Mouse (Mus musculus): Measurements from ENCODE around the gene Irak1bp1. TPM values are rescaled to one million over a fixed set of nuclear protein-coding genes. Genes with fewer than 3 reads are reported as not detected.
A peak's percentile ranks its signal among the peaks of the same experiment; 100 is the strongest.

Irak1bp1 gene
- total and polyA plus RNA-seq, 2 experiments = 1.3 to 1.6 TPM

GRCm38 (mm10) chr9:82861775-82862430, 32.6 kb downstream of the Irak1bp1 start:
- H3K4me3 ChIP-seq (ENCODE audit: insufficient read depth, low read depth, low read length) = no peak overlapping the region
- no peak overlapping the region for H3K27ac ChIP-seq (replicated peaks; ENCODE audit: insufficient read depth, low read depth, low read length)
- H3K4me1 ChIP-seq (ENCODE audit: control insufficient read depth, insufficient read depth, low read length) = peaks cover 6% of the 10 kb centered on the region; the same call in 1 of the 2 replicates
- TF ChIP-seq CTCF (IDR thresholded peaks at IDR 0.05; ENCODE audit: low read depth, low read length) (no peak), POLR2A (IDR thresholded peaks at IDR 0.05; ENCODE audit: extremely low read depth, insufficient read depth, low read length) (no peak)
- WGBS = 90% methylated on average over 3 of the region's 3 CpGs
- no peak overlapping the region for H3K9ac ChIP-seq (ENCODE audit: low read depth, low read length)
- peak; percentile 9 for DNase-seq (ENCODE audit: extremely low read depth, low read depth, low spot score)
- no peaks in the 10 kb centered on the region; the same call in 1 of the 2 replicates for H3K36me3 ChIP-seq (ENCODE audit: control insufficient read depth, insufficient read depth, low read length)
- no peaks in the 10 kb centered on the region for H3K27me3 ChIP-seq (ENCODE audit: control insufficient read depth, insufficient read depth, low read length)
- no peaks in the 10 kb centered on the region for H3K79me2 ChIP-seq (ENCODE audit: control insufficient read depth, insufficient read depth, low read length)

- peak; percentile 94 for DNase-seq (ENCODE audit: extremely low read depth, low read depth, low spot score)
- Histone ChIP-seq H3K79me2 (ENCODE audit: control insufficient read depth, insufficient read depth, low read length) (no peaks in the 10 kb centered on the region), H3K9ac (ENCODE audit: low read depth, low read length) (no peak overlapping the region), H3K27ac (replicated peaks; ENCODE audit: insufficient read depth, low read depth, low read length) (peak overlapping the region; percentile 31; the same call in 1 of the 2 replicates), H3K27me3 (ENCODE audit: control insufficient read depth, insufficient read depth, low read length) (no peaks in the 10 kb centered on the region), H3K4me3 (ENCODE audit: insufficient read depth, low read depth, low read length) (no peak overlapping the region; the same call in 1 of the 2 replicates), H3K4me1 (ENCODE audit: control insufficient read depth, insufficient read depth, low read length) (peaks cover 10% of the 10 kb centered on the region; the same call in 1 of the 2 replicates), H3K36me3 (ENCODE audit: control insufficient read depth, insufficient read depth, low read length) (peaks cover 3% of the 10 kb centered on the region)
- 25% methylated on average over 1 of the region's 1 CpGs for WGBS
- TF ChIP-seq POLR2A (IDR thresholded peaks at IDR 0.05; ENCODE audit: extremely low read depth, insufficient read depth, low read length) (no peak), CTCF (IDR thresholded peaks at IDR 0.05; ENCODE audit: low read depth, low read length) (no peak)
Measured at GRCm38 (mm10) chr9:82866121-82866520, 36.8 kb downstream of the Irak1bp1 start.

GRCm38 (mm10) chr9:82867698-82868097, 38.4 kb downstream of the Irak1bp1 start:
- Histone ChIP-seq H3K27me3 (ENCODE audit: control insufficient read depth, insufficient read depth, low read length) (no peaks in the 10 kb centered on the region), H3K36me3 (ENCODE audit: control insufficient read depth, insufficient read depth, low read length) (peaks cover 11% of the 10 kb centered on the region), H3K27ac (replicated peaks; ENCODE audit: insufficient read depth, low read depth, low read length) (peak overlapping the region; percentile 19; the same call in 1 of the 2 replicates), H3K79me2 (ENCODE audit: control insufficient read depth, insufficient read depth, low read length) (no peaks in the 10 kb centered on the region), H3K9ac (ENCODE audit: low read depth, low read length) (no peak overlapping the region), H3K4me1 (ENCODE audit: control insufficient read depth, insufficient read depth, low read length) (peaks cover 10% of the 10 kb centered on the region; the same call in 1 of the 2 replicates), H3K4me3 (ENCODE audit: insufficient read depth, low read depth, low read length) (no peak overlapping the region)
- no peak for TF ChIP-seq CTCF (IDR thresholded peaks at IDR 0.05; ENCODE audit: low read depth, low read length)
- TF ChIP-seq POLR2A (IDR thresholded peaks at IDR 0.05; ENCODE audit: extremely low read depth, insufficient read depth, low read length) = no peak
- WGBS = 13% methylated on average over 3 of the region's 3 CpGs
- peak; percentile 98 for DNase-seq (ENCODE audit: extremely low read depth, low read depth, low spot score)

- Histone ChIP-seq H3K27me3 (ENCODE audit: control insufficient read depth, insufficient read depth, low read length) (no peaks in the 10 kb centered on the region), H3K4me1 (ENCODE audit: control insufficient read depth, insufficient read depth, low read length) (no peaks in the 10 kb centered on the region), H3K79me2 (ENCODE audit: control insufficient read depth, insufficient read depth, low read length) (no peaks in the 10 kb centered on the region; the same call in 1 of the 2 replicates), H3K4me3 (ENCODE audit: insufficient read depth, low read depth, low read length) (no peak overlapping the region), H3K36me3 (ENCODE audit: control insufficient read depth, insufficient read depth, low read length) (peaks cover 44% of the 10 kb centered on the region), H3K9ac (ENCODE audit: low read depth, low read length) (no peak overlapping the region), H3K27ac (replicated peaks; ENCODE audit: insufficient read depth, low read depth, low read length) (no peak overlapping the region)
- TF ChIP-seq CTCF (IDR thresholded peaks at IDR 0.05; ENCODE audit: low read depth, low read length) (no peak), POLR2A (IDR thresholded peaks at IDR 0.05; ENCODE audit: extremely low read depth, insufficient read depth, low read length) (no peak)
- WGBS = 38% methylated on average over 1 of the region's 1 CpGs
- DNase-seq (ENCODE audit: extremely low read depth, low read depth, low spot score) = peak; percentile 21
Measured at GRCm38 (mm10) chr9:82877078-82877477, 47.7 kb downstream of the Irak1bp1 start.

- TF ChIP-seq POLR2A (IDR thresholded peaks at IDR 0.05; ENCODE audit: extremely low read depth, insufficient read depth, low read length) = no peak
- no peak for TF ChIP-seq CTCF (IDR thresholded peaks at IDR 0.05; ENCODE audit: low read depth, low read length)
- Histone ChIP-seq H3K36me3 (ENCODE audit: control insufficient read depth, insufficient read depth, low read length) (peaks cover 50% of the 10 kb centered on the region), H3K79me2 (ENCODE audit: control insufficient read depth, insufficient read depth, low read length) (no peaks in the 10 kb centered on the region; the same call in 1 of the 2 replicates), H3K4me3 (ENCODE audit: insufficient read depth, low read depth, low read length) (no peak overlapping the region), H3K27ac (replicated peaks; ENCODE audit: insufficient read depth, low read depth, low read length) (no peak overlapping the region), H3K9ac (ENCODE audit: low read depth, low read length) (no peak overlapping the region), H3K4me1 (ENCODE audit: control insufficient read depth, insufficient read depth, low read length) (no peaks in the 10 kb centered on the region), H3K27me3 (ENCODE audit: control insufficient read depth, insufficient read depth, low read length) (no peaks in the 10 kb centered on the region)
- DNase-seq (ENCODE audit: extremely low read depth, low read depth, low spot score) = no peak
Measured at GRCm38 (mm10) chr9:82884177-82884576, 54.8 kb downstream of the Irak1bp1 start.

- Histone ChIP-seq H3K27ac (replicated peaks; ENCODE audit: insufficient read depth, low read depth, low read length) (no peak overlapping the region), H3K4me1 (ENCODE audit: control insufficient read depth, insufficient read depth, low read length) (no peaks in the 10 kb centered on the region), H3K27me3 (ENCODE audit: control insufficient read depth, insufficient read depth, low read length) (no peaks in the 10 kb centered on the region), H3K9ac (ENCODE audit: low read depth, low read length) (no peak overlapping the region), H3K4me3 (ENCODE audit: insufficient read depth, low read depth, low read length) (no peak overlapping the region), H3K36me3 (ENCODE audit: control insufficient read depth, insufficient read depth, low read length) (peaks cover 42% of the 10 kb centered on the region), H3K79me2 (ENCODE audit: control insufficient read depth, insufficient read depth, low read length) (no peaks in the 10 kb centered on the region)
- TF ChIP-seq POLR2A (IDR thresholded peaks at IDR 0.05; ENCODE audit: extremely low read depth, insufficient read depth, low read length) (no peak), CTCF (IDR thresholded peaks at IDR 0.05; ENCODE audit: low read depth, low read length) (no peak)
- peak; percentile 20 for DNase-seq (ENCODE audit: extremely low read depth, low read depth, low spot score)
Measured at GRCm38 (mm10) chr9:82888645-82889044, 59.3 kb downstream of the Irak1bp1 start.

Other genes starting within 250 kb of the Irak1bp1 start
- 23.5 and 25.1 TPM in 2 replicates for gene Phip, start 146.0 kb downstream of the Irak1bp1 start, total RNA-seq (2014; rRNA removed)
- gene Phip, start 146.0 kb downstream of the Irak1bp1 start, polyA plus RNA-seq (2012; rRNA removed) = 0.95 and 1.1 TPM in 2 replicates

All from liver, adult 2 months (tissue).